Comparison of ENCODE assay signal across 19 mouse cellular contexts in the genomic region with DNA sequence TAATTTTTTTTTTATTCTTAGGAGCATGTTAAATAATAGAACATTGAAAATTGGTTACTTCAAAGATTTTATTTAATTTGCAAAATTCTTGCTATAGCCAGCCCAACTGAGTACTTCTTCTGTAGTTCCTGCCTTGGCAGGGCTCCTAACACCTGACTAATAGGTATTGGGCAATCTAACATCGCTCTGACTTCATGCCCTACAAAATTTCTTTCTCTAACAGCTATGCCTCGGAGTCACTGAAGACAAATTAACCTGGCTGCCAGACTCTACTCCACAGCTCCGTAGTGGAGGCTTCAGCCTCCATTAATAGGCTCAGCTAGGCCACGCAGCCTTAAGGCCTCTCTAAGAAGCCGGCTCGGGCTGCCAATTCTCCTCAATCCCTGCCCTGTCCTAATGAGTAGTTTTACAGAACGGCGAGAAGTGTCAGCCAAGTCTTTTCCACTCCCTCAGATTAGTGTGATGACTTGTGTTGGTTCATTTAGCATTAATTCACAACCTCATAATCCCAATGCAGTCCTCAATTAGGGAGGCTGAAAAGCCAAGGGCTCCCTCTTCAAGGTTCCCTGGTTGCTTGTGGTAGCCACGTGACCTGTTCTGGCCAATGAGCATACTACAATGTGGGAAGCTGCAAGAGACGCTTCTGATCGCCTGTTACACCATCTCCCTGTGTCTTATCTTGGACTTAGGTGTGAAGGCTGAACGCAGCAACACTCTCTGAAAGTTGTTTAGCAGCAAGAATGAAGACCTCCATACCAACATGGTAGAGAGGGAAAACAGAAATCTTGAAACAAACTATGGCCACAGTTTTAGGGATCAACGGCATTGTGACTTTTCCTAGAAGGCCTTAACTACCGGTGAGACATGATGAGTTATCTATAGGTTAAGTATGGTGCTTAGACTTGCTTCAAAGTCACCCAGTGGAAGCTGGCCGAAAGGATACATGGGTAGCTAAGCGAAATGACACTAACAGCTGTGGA. TPM values are rescaled to one million over a fixed set of nuclear protein-coding genes. Genes with fewer than 3 reads are reported as not detected.
DNase-seq lines count a peak whose midpoint lies in the region; ATAC-seq and TF ChIP-seq lines count a peak whose summit lies in the region.
"Had no signal": no experiment of that assay in that cellular context is flagged by ENCODE, and none has a peak within 500 bp of the region (broad histone marks: within the 10 kb centered on the region; RNA-seq: fewer than 3 reads in every experiment).

No protein-coding gene starts in this region.

- no peak overlapping the region for H3K4me3 ChIP-seq in limb, embryonic 14.5 days (replicated peaks; ENCODE audit: low read length)
- H3K4me3 ChIP-seq in limb, embryonic 10.5 days: no peak overlapping the region
- H3K4me3 ChIP-seq: embryonic facial prominence, embryonic 13.5 days; heart, embryonic 15.5 days had no signal

- H3K4me1 ChIP-seq in limb, embryonic 14.5 days (ENCODE audit: control insufficient read depth, insufficient read depth, low read length): peaks cover 3% of the 10 kb centered on the region; the same call in 1 of the 2 replicates
- no peaks in the 10 kb centered on the region for H3K4me1 ChIP-seq in limb, embryonic 10.5 days
- H3K4me1 ChIP-seq: embryonic facial prominence, embryonic 13.5 days; heart, embryonic 15.5 days had no signal

- no peaks in the 10 kb centered on the region for H3K27me3 ChIP-seq in limb, embryonic 14.5 days (ENCODE audit: control insufficient read depth, insufficient read depth, low read length)
- no peaks in the 10 kb centered on the region for H3K27me3 ChIP-seq in limb, embryonic 10.5 days (ENCODE audit: low read depth, poor library complexity, severe bottlenecking)
- H3K27me3 ChIP-seq: embryonic facial prominence, embryonic 13.5 days; heart, embryonic 15.5 days had no signal

- whole genome bisulfite sequencing in limb, embryonic 14.5 days: 79% methylated on average over 16 of the region's 16 CpGs
- 90% methylated on average over 16 of the region's 16 CpGs for WGBS in limb, embryonic 10.5 days

- no peak overlapping the region for H3K27ac ChIP-seq in limb, embryonic 14.5 days (replicated peaks; ENCODE audit: low read depth, low read length)
- H3K27ac ChIP-seq in limb, embryonic 10.5 days: no peak overlapping the region
- H3K27ac ChIP-seq: embryonic facial prominence, embryonic 13.5 days; heart, embryonic 15.5 days had no signal

- peak; percentile 56 for DNase-seq in adrenal gland, adult 2 months
- no peak for DNase-seq in adrenal gland, postnatal 25 days
- DNase-seq in limb, embryonic 14.5 days (ENCODE audit: low spot score): peak; percentile 46
- no peak for DNase-seq in limb, embryonic 10.5 days (ENCODE audit: low spot score)
- peak; percentile 38 for DNase-seq in NIH3T3 (ENCODE audit: low read depth)
- DNase-seq in gonadal fat pad, adult 2 months (ENCODE audit: low read depth): peak; percentile 52
- DNase-seq in thymus, postnatal 25 days: no peak
- no peak for DNase-seq in embryo, embryonic 10 days (ENCODE audit: low spot score)
- DNase-seq: cerebellum, adult 2 months; kidney, adult 8-10 months; midbrain, embryonic 14.5 days; thymus, adult 18-20 months had no signal

- H3K9me3 ChIP-seq in limb, embryonic 14.5 days (ENCODE audit: control insufficient read depth, low read length): no peaks in the 10 kb centered on the region
- H3K9me3 ChIP-seq in limb, embryonic 10.5 days (replicated peaks): no peaks in the 10 kb centered on the region
- H3K9me3 ChIP-seq: embryonic facial prominence, embryonic 13.5 days; heart, embryonic 15.5 days had no signal

- no peak for ATAC-seq in limb, embryonic 14.5 days (ENCODE audit: low FRiP score, low read depth)

- no peaks in the 10 kb centered on the region for H3K36me3 ChIP-seq in limb, embryonic 14.5 days (ENCODE audit: control insufficient read depth, insufficient read depth, low read length)
- no peaks in the 10 kb centered on the region for H3K36me3 ChIP-seq in limb, embryonic 10.5 days
- H3K36me3 ChIP-seq: embryonic facial prominence, embryonic 13.5 days; heart, embryonic 15.5 days had no signal

- no peak overlapping the region for H3K4me2 ChIP-seq in limb, embryonic 14.5 days (replicated peaks; ENCODE audit: low read depth, low read length, severe bottlenecking)
- H3K4me2 ChIP-seq: embryonic facial prominence, embryonic 13.5 days; heart, embryonic 15.5 days had no signal

- no peak for TF ChIP-seq POLR2A in limb, embryonic 14.5 days (IDR thresholded peaks at IDR 0.05; ENCODE audit: borderline replicate concordance, extremely low read depth, insufficient read depth, insufficient read length)

- no peak overlapping the region for H3K9ac ChIP-seq in limb, embryonic 14.5 days (ENCODE audit: low read depth, low read length, severe bottlenecking)
- H3K9ac ChIP-seq: embryonic facial prominence, embryonic 13.5 days; heart, embryonic 15.5 days had no signal

RNA-seq across cellular contexts. Expression of a gene that starts 18.9 kb away (rescaled TPM):
- not detected for total RNA-seq in adrenal gland, adult 2 months (2021)
- polyA plus RNA-seq in adrenal gland, adult 2 months (2012; rRNA removed): 0.03 TPM in 1 of 2 replicates, not detected in the other
- total RNA-seq in adrenal gland, postnatal 25 days (2021): not detected in 2 replicates
- 0.12 and 0.16 TPM in 2 replicates for polyA plus RNA-seq in limb, embryonic 14.5 days (2012; rRNA removed)
- 0.30 and 0.39 TPM in 2 replicates for polyA plus RNA-seq in limb, embryonic 14.5 days (2014; fragmentation: Nextera tagmentation; extraction: Ambion mirVana)
- polyA plus RNA-seq in limb, embryonic 10.5 days (2016; fragmentation: Nextera tagmentation; extraction: Ambion mirVana): not detected in 2 replicates
- 0.09 and 0.20 TPM in 2 replicates for polyA plus RNA-seq in gonadal fat pad, adult 2 months (2012; rRNA removed)
- total RNA-seq: heart, adult 18-20 months; hematopoietic stem cell, adult 5-6 weeks; neutrophil, adult 5-6 weeks had no signal
- polyA plus RNA-seq: cerebellum, adult 2 months; limb, embryonic 11.5 days; liver, embryonic 16.5 days had no signal

RNA-seq across cellular contexts. Expression of a gene that starts 47.9 kb away (rescaled TPM):
- total RNA-seq in adrenal gland, adult 2 months (2021): under 1 TPM in 1 of 2 experiments, not detected in 1; 0.07 TPM
- not detected in 2 replicates for polyA plus RNA-seq in adrenal gland, adult 2 months (2012; rRNA removed)
- total RNA-seq in adrenal gland, postnatal 25 days (2021): 0.12 TPM in 1 of 2 replicates, not detected in the other
- 0.74 and 1.1 TPM in 2 replicates for polyA plus RNA-seq in limb, embryonic 14.5 days (2012; rRNA removed)
- polyA plus RNA-seq in limb, embryonic 14.5 days (2014; fragmentation: Nextera tagmentation; extraction: Ambion mirVana): 1.5 and 2.4 TPM in 2 replicates
- 0.05 TPM in 1 of 2 replicates, not detected in the other for polyA plus RNA-seq in limb, embryonic 10.5 days (2016; fragmentation: Nextera tagmentation; extraction: Ambion mirVana)
- 0.14 and 2.1 TPM in 2 replicates for polyA plus RNA-seq in gonadal fat pad, adult 2 months (2012; rRNA removed)
- total RNA-seq: heart, adult 18-20 months; hematopoietic stem cell, adult 5-6 weeks; neutrophil, adult 5-6 weeks had no signal
- polyA plus RNA-seq: cerebellum, adult 2 months had no signal

Comparison
In these comparisons a context has a peak if more than half of its experiments do, and no peak if none do; other contexts are left out.
1. DNase-seq: peak in adrenal gland, adult 2 months (single experiment), limb, embryonic 14.5 days (single experiment), NIH3T3 (single experiment) and gonadal fat pad, adult 2 months (single experiment); none in adrenal gland, postnatal 25 days (single experiment), limb, embryonic 10.5 days (single experiment), thymus, postnatal 25 days (single experiment) and embryo, embryonic 10 days (single experiment).